Mouse (Mus musculus) liver, adult 2 months (tissue): ENCODE measurements around the gene R3hcc1l. TPM values are rescaled to one million over a fixed set of nuclear protein-coding genes. Genes with fewer than 3 reads are reported as not detected.

Source experiments
- DNase-seq: peaks from one replicate; pipeline ENCODE4 v3.0.0-alpha.2; 2011; ENCODE audit warnings: low read depth, low spot score; ENCODE audit errors: extremely low read depth
- H3K27ac ChIP-seq: fragments of 200-500 bp; replicated peaks from 2 replicates; pipeline ENCODE4 v1.5.1; 2012; ENCODE audit warnings: low read depth, mild to moderate bottlenecking, control low read depth, inconsistent platforms, low read length; ENCODE audit not compliant: insufficient read depth
- H3K27me3 ChIP-seq: fragments of 200-500 bp; 2 replicates; pipeline ENCODE4 v1.6.1; 2012; ENCODE audit warnings: mild to moderate bottlenecking, moderate library complexity, low read length, inconsistent platforms; ENCODE audit not compliant: control insufficient read depth, insufficient read depth
- H3K36me3 ChIP-seq: fragments of 200-500 bp; 2 replicates; pipeline ENCODE4 v1.6.1; 2012; ENCODE audit warnings: low read length, inconsistent platforms; ENCODE audit not compliant: control insufficient read depth, insufficient read depth
- H3K4me1 ChIP-seq: fragments of 200-500 bp; 2 replicates; pipeline ENCODE4 v1.6.1; 2011; ENCODE audit warnings: low read length; ENCODE audit not compliant: control insufficient read depth, insufficient read depth
- H3K4me3 ChIP-seq: fragments of 200-500 bp; 2 replicates; pipeline ENCODE4 v1.5.1; 2011; ENCODE audit warnings: low read depth, mild to moderate bottlenecking, control low read depth, low read length, moderate library complexity; ENCODE audit not compliant: insufficient read depth
- H3K79me2 ChIP-seq: fragments of 200-500 bp; 2 replicates; pipeline ENCODE4 v1.6.1; 2012; ENCODE audit warnings: inconsistent platforms, mild to moderate bottlenecking, low read length, moderate library complexity; ENCODE audit not compliant: control insufficient read depth, insufficient read depth
- H3K9ac ChIP-seq: fragments of 200-500 bp; 2 replicates; pipeline ENCODE4 v1.6.1; 2012; ENCODE audit warnings: low read depth, mild to moderate bottlenecking, control low read depth, inconsistent platforms, low read length
- CTCF ChIP-seq: fragments of 200-500 bp; IDR thresholded peaks from 2 replicates; pipeline ENCODE4 v1.5.1; 2011; ENCODE audit warnings: low read depth, low read length, control low read depth
- POLR2A ChIP-seq: fragments of 200-500 bp; IDR thresholded peaks from 2 replicates; pipeline ENCODE4 v1.6.1; 2011; ENCODE audit warnings: low read length, control low read depth; ENCODE audit not compliant: insufficient read depth; ENCODE audit errors: extremely low read depth
- WGBS: fragments of 180-500 bp; shearing (Covaris S2); methylation state at CpG from one replicate; pipeline ENCODE4 v1.1.7; 2018; 5-methylcytosine and 5-hydroxymethylcytosine counted together
- polyA plus RNA-seq: library from polyadenylated mRNA; depleted of rRNA; stranded (reverse); fragments of >200 nt; gene quantifications from 2 replicates; pipeline ENCODE4 v1.2.3, GENCODE M21; 2012
- total RNA-seq: library from RNA; depleted of rRNA; stranded (reverse); fragments of >200 nt; gene quantifications from 2 replicates; pipeline ENCODE4 v1.2.3, GENCODE M21; 2014

R3hcc1l gene
- total and polyA plus RNA-seq, 2 experiments, result 2.4 to 14.7 TPM

- peaks cover 7% of the 10 kb centered on the region for H3K4me1 ChIP-seq
- peaks cover 16% of the 10 kb centered on the region; the same call in 1 of the 2 replicates for H3K79me2 ChIP-seq
- no peak overlapping the region for H3K4me3 ChIP-seq
- H3K36me3 ChIP-seq, result no peaks in the 10 kb centered on the region
- no peak overlapping the region for H3K27ac ChIP-seq
- H3K27me3 ChIP-seq, result no peaks in the 10 kb centered on the region
- 91% methylated on average over 4 of the region's 4 CpGs for WGBS
- TF ChIP-seq POLR2A, result no peak
- no peak overlapping the region for H3K9ac ChIP-seq
- DNase-seq, result no peak
Observed at GRCm38 (mm10) chr19:42571291-42571690, 52.7 kb downstream of the R3hcc1l start.

GRCm38 (mm10) chr19:42575317-42575716 is 56.8 kb downstream of the R3hcc1l start:
- Histone ChIP-seq H3K27ac (no peak overlapping the region), H3K4me3 (no peak overlapping the region), H3K9ac (no peak overlapping the region), H3K27me3 (no peaks in the 10 kb centered on the region), H3K36me3 (no peaks in the 10 kb centered on the region), H3K79me2 (peaks cover 8% of the 10 kb centered on the region; the same call in 1 of the 2 replicates), H3K4me1 (no peaks in the 10 kb centered on the region; the same call in 1 of the 2 replicates)
- 95% methylated on average over 2 of the region's 2 CpGs for WGBS
- TF ChIP-seq POLR2A (no peak), CTCF (no peak)
- no peak for DNase-seq

- no peaks in the 10 kb centered on the region for H3K27me3 ChIP-seq
- H3K36me3 ChIP-seq, result no peaks in the 10 kb centered on the region
- TF ChIP-seq CTCF, result no peak
- no peak for TF ChIP-seq POLR2A
- H3K79me2 ChIP-seq, result peaks cover 6% of the 10 kb centered on the region; the same call in 1 of the 2 replicates
- no peak overlapping the region for H3K4me3 ChIP-seq
- WGBS, result 22% methylated on average over 1 of the region's 1 CpGs
- no peak overlapping the region for H3K27ac ChIP-seq
- no peak overlapping the region for H3K9ac ChIP-seq
- peak; percentile 64 for DNase-seq
- H3K4me1 ChIP-seq, result peaks cover 6% of the 10 kb centered on the region
Observed at GRCm38 (mm10) chr19:42576856-42577255, 58.3 kb downstream of the R3hcc1l start.

GRCm38 (mm10) chr19:42578631-42579030 is 60.1 kb downstream of the R3hcc1l start:
- H3K79me2 ChIP-seq, result peaks cover 3% of the 10 kb centered on the region; the same call in 1 of the 2 replicates
- no peak for TF ChIP-seq POLR2A
- TF ChIP-seq CTCF, result no peak
- no peak for DNase-seq
- H3K4me3 ChIP-seq, result no peak overlapping the region
- no peak overlapping the region for H3K9ac ChIP-seq
- no peak overlapping the region for H3K27ac ChIP-seq
- WGBS, result 84% methylated on average over 4 of the region's 4 CpGs
- peaks cover 10% of the 10 kb centered on the region for H3K4me1 ChIP-seq
- H3K36me3 ChIP-seq, result peaks cover 3% of the 10 kb centered on the region
- H3K27me3 ChIP-seq, result no peaks in the 10 kb centered on the region

GRCm38 (mm10) chr19:42580701-42581100 is 62.1 kb downstream of the R3hcc1l start:
- TF ChIP-seq CTCF (no peak), POLR2A (no peak)
- WGBS, result 42% methylated on average over 4 of the region's 4 CpGs
- Histone ChIP-seq H3K4me1 (peaks cover 10% of the 10 kb centered on the region), H3K27ac (no peak overlapping the region), H3K36me3 (peaks cover 15% of the 10 kb centered on the region), H3K79me2 (peaks cover 3% of the 10 kb centered on the region; the same call in 1 of the 2 replicates), H3K9ac (no peak overlapping the region), H3K4me3 (no peak overlapping the region), H3K27me3 (no peaks in the 10 kb centered on the region)
- DNase-seq, result peak; percentile 23

- Histone ChIP-seq H3K79me2 (peaks cover 3% of the 10 kb centered on the region; the same call in 1 of the 2 replicates), H3K27me3 (no peaks in the 10 kb centered on the region), H3K4me3 (no peak overlapping the region), H3K36me3 (peaks cover 18% of the 10 kb centered on the region), H3K27ac (no peak overlapping the region; the same call in 1 of the 2 replicates), H3K4me1 (peaks cover 10% of the 10 kb centered on the region), H3K9ac (no peak overlapping the region)
- TF ChIP-seq CTCF (no peak), POLR2A (no peak)
- DNase-seq, result peak; percentile 93
- WGBS, result 39% methylated on average over 13 of the region's 13 CpGs
Observed at GRCm38 (mm10) chr19:42582811-42583370, 64.3 kb downstream of the R3hcc1l start.
